Mouse (Mus musculus) forebrain, embryonic 11.5 days (tissue): ENCODE data around the gene Rprd2. TPM values are rescaled to one million over a fixed set of nuclear protein-coding genes. Genes with fewer than 3 reads are reported as not detected.
A peak's percentile ranks its signal among the peaks of the same experiment; 100 is the strongest.
"Not testable (repeated sequence)": the region's sequence is repeated elsewhere in the genome, so short reads cannot be mapped to it uniquely, and the experiment has no call there.

ENCODE experiments used
- ATAC-seq: fragments of 200-750 bp; cut with Nextera tagmentation; replicated peaks from 2 replicates; pipeline ENCODE4 v1.8.0; 2017; ENCODE audit warnings: moderate TSS enrichment; ENCODE audit not compliant: low FRiP score
- DNase-seq: peaks from one replicate; pipeline ENCODE4 v3.0.0-alpha.2; 2017; ENCODE audit warnings: low spot score
- H3K27ac ChIP-seq: fragments of 300-500 bp; sonication (generic); 2 replicates; pipeline ENCODE4 v1.5.1; 2014; ENCODE audit warnings: low read depth, low read length
- H3K27me3 ChIP-seq: fragments of 300-500 bp; sonication (generic); 2 replicates; pipeline ENCODE4 v1.6.1; 2014; ENCODE audit warnings: mild to moderate bottlenecking, low read length, mixed read lengths; ENCODE audit not compliant: control insufficient read depth, insufficient read depth
- H3K36me3 ChIP-seq: fragments of 300-500 bp; sonication (generic); 2 replicates; pipeline ENCODE4 v1.6.1; 2014; ENCODE audit warnings: mild to moderate bottlenecking, low read length, moderate library complexity, mixed read lengths; ENCODE audit not compliant: control insufficient read depth, insufficient read depth
- H3K4me1 ChIP-seq: fragments of 300-500 bp; sonication (generic); replicated peaks from 2 replicates; pipeline ENCODE4 v1.6.1; 2014; ENCODE audit warnings: low read length, mixed read lengths; ENCODE audit not compliant: control insufficient read depth, insufficient read depth
- H3K4me2 ChIP-seq: fragments of 300-500 bp; sonication (generic); 2 replicates; pipeline ENCODE4 v1.6.1; 2014; ENCODE audit warnings: low read depth, mild to moderate bottlenecking, low read length, moderate library complexity, mixed read lengths; ENCODE audit not compliant: severe bottlenecking
- H3K4me3 ChIP-seq: fragments of 300-500 bp; sonication (generic); 2 replicates; pipeline ENCODE4 v1.5.1; 2014; ENCODE audit warnings: low read depth, low read length
- H3K9ac ChIP-seq: fragments of 300-500 bp; sonication (generic); 2 replicates; pipeline ENCODE4 v1.6.1; 2014; ENCODE audit warnings: low read length
- H3K9me3 ChIP-seq: fragments of 300-500 bp; sonication (generic); 2 replicates; pipeline ENCODE4 v1.6.1; 2016; ENCODE audit warnings: low read length, mixed read lengths; ENCODE audit not compliant: control insufficient read depth
- WGBS: fragments of 180-500 bp; shearing (Covaris S2); extraction: QIAGEN DNeasy Blood & Tissue Kit; methylation state at CpG from one replicate; pipeline ENCODE4 v1.1.7; 2014; 5-methylcytosine and 5-hydroxymethylcytosine counted together
- polyA plus RNA-seq: library from polyadenylated mRNA; unstranded; fragments of >200 nt; fragmentation: Nextera tagmentation; extraction: Ambion mirVana; gene quantifications from 2 replicates; pipeline ENCODE4 v1.2.1, GENCODE M21; 2014

The Rprd2 gene
- polyA plus RNA-seq, 1 experiment from 2014 or later = 23.8 TPM

DNA sequence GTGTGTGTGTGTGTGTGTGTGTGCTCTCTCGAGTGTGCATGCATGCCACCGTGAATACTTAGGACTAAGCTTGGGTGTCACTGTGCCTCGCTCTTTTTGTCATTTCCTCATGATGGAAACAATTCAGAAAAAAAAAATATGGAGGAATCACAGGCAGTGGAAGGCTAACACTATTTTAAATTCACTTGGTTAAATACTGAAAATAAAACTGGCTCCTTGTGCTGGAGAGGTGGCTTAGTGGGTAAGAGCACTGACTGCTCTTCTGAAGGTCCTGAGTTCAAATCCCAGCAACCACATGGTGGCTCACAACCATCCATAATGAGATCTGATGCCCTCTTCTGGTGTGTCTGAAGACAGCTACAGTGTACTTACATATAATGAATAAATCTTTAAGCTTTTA is 39.6 kb upstream of the Rprd2 start:
- H3K9me3 ChIP-seq, H3K4me1 ChIP-seq, H3K36me3 ChIP-seq, H3K27ac ChIP-seq, H3K9ac ChIP-seq, H3K4me2 ChIP-seq, ATAC-seq, DNase-seq, H3K4me3 ChIP-seq, H3K27me3 ChIP-seq: not testable (repeated sequence)
- WGBS = 86% methylated on average over 3 of the region's 3 CpGs

DNA sequence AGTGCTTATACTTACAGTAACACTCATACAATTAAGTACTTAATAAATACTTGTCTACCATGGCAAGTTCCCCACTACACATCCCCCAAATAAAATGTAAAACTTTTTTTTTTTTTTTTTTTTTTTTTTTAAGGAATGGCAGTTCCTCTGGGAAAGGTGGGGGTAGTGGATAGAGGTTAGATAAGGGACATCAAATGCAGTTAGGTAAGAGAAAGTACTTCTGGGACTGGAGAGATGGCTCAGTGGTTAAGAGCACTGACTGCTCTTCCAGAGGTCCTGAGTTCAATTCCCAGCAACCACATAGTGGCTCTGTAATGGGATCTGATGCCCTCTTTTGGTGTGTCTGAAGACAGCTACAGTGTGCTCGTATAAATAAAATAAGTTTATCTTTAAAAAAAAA is 38.4 kb upstream of the Rprd2 start:
- not testable (repeated sequence) for H3K9me3 ChIP-seq, H3K4me1 ChIP-seq, H3K27ac ChIP-seq, H3K27me3 ChIP-seq, DNase-seq, H3K4me2 ChIP-seq, ATAC-seq, H3K9ac ChIP-seq, H3K4me3 ChIP-seq, H3K36me3 ChIP-seq
- WGBS = 79% methylated on average over 1 of the region's 1 CpGs

DNA sequence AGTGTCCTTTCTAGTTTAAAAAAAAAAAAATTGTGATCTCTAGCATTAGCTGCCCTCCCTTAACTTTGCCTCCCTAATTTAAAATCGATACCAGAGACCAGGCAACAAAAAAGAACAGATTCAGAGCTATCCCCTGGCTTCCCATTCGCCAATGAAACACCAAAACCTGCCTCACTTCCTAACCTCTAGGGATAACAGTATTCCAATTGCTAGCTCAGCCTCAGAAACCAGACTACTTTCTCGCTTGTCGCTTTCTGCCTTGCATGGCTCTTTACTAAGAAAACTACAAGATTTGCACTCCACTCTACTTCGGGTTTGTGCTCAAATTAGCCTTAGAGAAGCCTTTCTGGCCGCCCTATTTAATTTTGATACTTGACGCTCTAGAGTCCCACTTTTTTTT is 37.5 kb upstream of the Rprd2 start:
- Histone ChIP-seq H3K4me3 (peak overlapping the region; percentile 87), H3K9ac (peak overlapping the region; percentile 79), H3K27ac (peak overlapping the region; percentile 62; the same call in 1 of the 2 replicates), H3K27me3 (no peaks in the 10 kb centered on the region), H3K9me3 (no peaks in the 10 kb centered on the region), H3K4me2 (peak overlapping the region; percentile 56), H3K4me1 (no peaks in the 10 kb centered on the region; the same call in 1 of the 2 replicates), H3K36me3 (peaks cover 6% of the 10 kb centered on the region; the same call in 1 of the 2 replicates)
- WGBS = 26% methylated on average over 7 of the region's 7 CpGs
- no peak; the same call in 1 of the 2 replicates for ATAC-seq
- no peak for DNase-seq

DNA sequence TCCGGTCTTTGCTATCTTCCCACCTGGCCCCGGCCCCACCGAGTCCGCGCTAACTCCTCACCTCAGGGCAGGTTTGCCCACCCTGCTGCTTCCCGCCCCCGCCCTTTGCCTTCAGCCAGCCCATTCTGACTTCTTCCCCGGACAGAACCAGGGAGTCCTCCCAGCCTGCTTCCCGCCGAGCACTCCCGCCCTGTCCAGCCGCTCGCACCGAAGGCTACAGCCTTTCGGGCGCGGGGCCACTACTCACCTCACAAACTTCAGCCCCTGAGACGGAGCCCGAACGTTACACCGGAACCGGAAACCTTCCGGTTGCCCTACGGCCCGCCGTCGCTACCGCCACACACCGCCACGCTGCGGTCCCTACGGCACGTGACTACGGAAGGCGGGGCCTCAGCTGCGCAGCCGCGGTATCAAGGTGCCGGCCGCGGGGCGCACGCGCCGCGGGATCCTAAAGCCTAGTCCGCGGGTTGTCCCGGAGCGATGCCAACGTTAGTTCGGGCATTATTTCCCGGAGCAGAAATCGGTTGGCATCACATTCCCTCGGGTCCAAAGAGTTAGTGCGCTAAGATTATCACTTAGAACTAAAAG is 36.9 kb upstream of the Rprd2 start, which contains the start of gene Prpf3:
Prpf3 (minus strand) TSS at position 384 of the 588 bp plus-strand sequence.
- Histone ChIP-seq H3K4me3 (peak within 1 kb of the TSS; percentile 87), H3K9ac (peak within 1 kb of the TSS; percentile 79), H3K36me3 (peaks cover 6% of the 10 kb centered on the region; the same call in 1 of the 2 replicates), H3K27me3 (no peaks in the 10 kb centered on the region), H3K4me2 (peak within 1 kb of the TSS; percentile 56), H3K4me1 (no peaks in the 10 kb centered on the region; the same call in 1 of the 2 replicates), H3K27ac (peak within 1 kb of the TSS; percentile 62; the same call in 1 of the 2 replicates), H3K9me3 (no peaks in the 10 kb centered on the region)
- ATAC-seq (peak; percentile 99), DNase-seq (peak; percentile 94)
- WGBS = under 1% methylated on average over 56 of the region's 56 CpGs

DNA sequence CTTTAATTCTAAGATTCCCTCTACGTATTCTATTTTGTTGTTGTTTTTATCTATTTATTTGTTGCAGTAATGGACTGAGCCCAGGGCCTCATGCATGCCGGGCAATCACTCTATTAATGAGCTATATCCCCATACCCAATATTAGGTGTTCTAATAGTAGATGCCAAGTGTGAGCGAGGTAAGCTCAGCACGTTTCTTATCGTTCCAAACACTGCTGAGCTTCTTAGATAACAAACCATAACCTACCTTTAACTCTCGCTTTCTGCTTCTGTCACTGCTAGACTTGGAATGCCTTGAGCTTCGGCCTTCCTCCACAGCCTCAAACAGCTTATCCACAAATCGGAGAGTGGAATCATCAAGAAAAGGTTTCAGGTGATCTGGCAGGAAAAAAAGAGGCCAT is 32.7 kb upstream of the Rprd2 start:
- ATAC-seq (no peak), DNase-seq (no peak)
- no peak overlapping the region for H3K4me2 ChIP-seq
- H3K27me3 ChIP-seq = no peaks in the 10 kb centered on the region
- H3K27ac ChIP-seq = no peak overlapping the region
- H3K4me3 ChIP-seq = no peak overlapping the region
- H3K4me1 ChIP-seq = no peaks in the 10 kb centered on the region; the same call in 1 of the 2 replicates
- 93% methylated on average over 8 of the region's 8 CpGs for WGBS
- H3K36me3 ChIP-seq = peaks cover 27% of the 10 kb centered on the region
- H3K9me3 ChIP-seq = no peaks in the 10 kb centered on the region
- no peak overlapping the region for H3K9ac ChIP-seq

DNA sequence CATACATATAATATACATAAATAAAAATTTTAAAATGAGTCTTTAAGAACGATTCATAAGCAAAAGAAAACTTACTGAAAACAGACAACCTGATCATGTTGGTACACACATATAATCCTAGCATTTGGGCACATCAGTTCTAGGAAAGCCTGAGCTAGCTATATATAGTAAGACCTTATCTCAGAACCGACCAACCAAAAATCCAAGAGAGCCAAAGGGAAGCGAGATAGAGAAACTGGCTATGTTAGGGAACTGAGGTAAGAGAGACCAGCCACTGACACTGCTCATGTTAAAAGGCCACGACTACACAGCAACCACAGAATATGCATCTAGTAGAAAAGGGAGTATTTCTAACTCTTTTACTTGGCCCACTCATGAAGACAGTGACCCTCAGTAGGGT is 31.9 kb upstream of the Rprd2 start:
- Histone ChIP-seq H3K4me1 (no peaks in the 10 kb centered on the region), H3K4me3 (no peak overlapping the region), H3K36me3 (peaks cover 33% of the 10 kb centered on the region), H3K9me3 (no peaks in the 10 kb centered on the region), H3K27ac (no peak overlapping the region), H3K9ac (no peak overlapping the region), H3K4me2 (no peak overlapping the region), H3K27me3 (no peaks in the 10 kb centered on the region)
- WGBS = 85% methylated on average over 4 of the region's 4 CpGs
- ATAC-seq = no peak
- no peak for DNase-seq

DNA sequence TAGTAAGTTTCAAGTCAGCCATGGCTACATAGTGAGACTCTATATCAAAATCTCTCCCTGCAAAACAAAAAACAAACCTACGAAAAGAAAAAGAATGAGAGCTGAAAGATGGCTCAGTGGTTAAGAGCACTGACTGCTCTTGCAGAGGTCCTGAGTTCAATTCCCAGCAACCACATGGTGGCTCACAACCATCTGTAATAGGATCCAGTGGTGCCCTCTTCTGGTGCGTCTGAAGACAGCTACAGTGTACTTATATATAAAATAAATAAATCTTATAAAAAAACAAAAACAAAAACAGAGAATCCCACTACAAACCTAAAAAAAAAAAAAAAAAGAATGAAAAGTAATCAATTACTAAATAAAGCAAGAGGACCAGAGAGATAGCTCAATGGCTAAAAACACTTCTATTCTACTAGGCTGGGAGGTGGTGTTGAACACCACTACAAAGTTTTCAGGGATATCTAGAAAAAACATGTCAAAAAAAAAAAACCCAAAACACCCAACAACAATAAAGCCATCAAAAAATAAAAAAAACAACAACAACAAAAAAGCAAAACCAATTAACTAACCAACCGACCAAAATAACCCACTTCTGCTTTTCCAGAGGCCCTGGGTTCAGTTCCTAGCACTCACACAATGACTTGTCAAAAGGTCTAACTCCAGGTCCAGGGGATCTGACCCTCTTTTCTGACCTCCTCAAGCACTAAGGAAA is 24.0 kb upstream of the Rprd2 start:
- 91% methylated on average over 3 of the region's 3 CpGs for WGBS
- ATAC-seq (no peak), DNase-seq (no peak)
- no peaks in the 10 kb centered on the region for H3K9me3 ChIP-seq
- H3K27ac ChIP-seq = no peak overlapping the region
- no peak overlapping the region for H3K4me2 ChIP-seq
- no peaks in the 10 kb centered on the region for H3K27me3 ChIP-seq
- H3K9ac ChIP-seq = no peak overlapping the region
- H3K4me3 ChIP-seq = no peak overlapping the region
- H3K4me1 ChIP-seq = no peaks in the 10 kb centered on the region
- H3K36me3 ChIP-seq = peaks cover 23% of the 10 kb centered on the region

DNA sequence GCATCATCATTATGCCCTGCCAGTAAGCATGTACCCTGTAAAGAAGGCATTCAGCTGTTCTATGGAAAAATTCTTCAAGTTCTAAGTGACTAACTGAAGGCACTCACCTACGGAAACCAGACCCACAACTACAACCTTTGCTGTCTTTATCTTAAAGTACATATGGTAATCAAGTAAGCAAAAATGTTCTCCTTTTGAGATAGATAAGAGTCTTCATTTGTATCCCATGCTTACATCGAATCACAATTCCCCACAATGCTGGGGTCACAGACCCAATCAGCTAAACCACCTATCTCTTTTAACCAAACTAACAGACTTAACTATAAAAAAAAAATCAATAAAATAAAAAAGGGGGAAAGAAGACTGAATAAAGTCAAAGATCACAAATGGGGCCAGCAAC is 20.6 kb upstream of the Rprd2 start:
- DNase-seq (no peak), ATAC-seq (no peak)
- no peak overlapping the region for H3K4me2 ChIP-seq
- no peak overlapping the region for H3K9ac ChIP-seq
- H3K4me3 ChIP-seq = no peak overlapping the region
- H3K9me3 ChIP-seq = no peaks in the 10 kb centered on the region
- no peak overlapping the region for H3K27ac ChIP-seq
- H3K4me1 ChIP-seq = no peaks in the 10 kb centered on the region
- peaks cover 12% of the 10 kb centered on the region for H3K36me3 ChIP-seq
- WGBS = 92% methylated on average over 2 of the region's 2 CpGs
- no peaks in the 10 kb centered on the region for H3K27me3 ChIP-seq
